Mouse (Mus musculus) CD4-positive, CD25-positive, alpha-beta regulatory T cell, adult 2 months (primary cell): Measurements from ENCODE around the gene Wwc2.

ENCODE experiments used
- DNase-seq: peaks from one replicate; pipeline ENCODE4 v3.0.0-alpha.2; 2012; ENCODE audit warnings: low read depth, low spot score

The Wwc2 gene

GRCm38 (mm10) chr8:47799438-47799837 is 191.3 kb downstream of the Wwc2 start:
- DNase-seq = no peak

DNA sequence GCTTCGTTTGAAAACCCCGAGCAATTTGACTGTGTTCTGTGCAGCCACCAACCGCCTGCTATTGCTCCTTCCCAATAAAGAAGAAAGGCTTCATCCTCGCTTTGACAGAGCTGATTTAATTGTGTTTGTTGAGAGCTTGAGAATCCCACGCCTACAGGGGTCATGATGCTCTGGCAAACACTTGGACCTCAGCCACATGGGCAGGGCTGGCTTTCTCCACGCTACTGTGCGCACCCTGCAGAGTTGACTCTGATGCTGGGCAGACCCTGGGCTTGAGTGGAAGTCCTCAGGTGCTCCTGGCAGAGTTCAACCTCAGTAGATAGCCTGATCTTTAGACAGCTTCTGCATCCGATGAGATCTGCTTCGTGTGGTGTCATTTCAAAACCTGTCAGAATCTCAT is 198.7 kb downstream of the Wwc2 start:
- no peak for DNase-seq

- DNase-seq = no peak
These were observed 203.0 kb downstream of the Wwc2 start for GRCm38 (mm10) chr8:47787705-47788104.

GRCm38 (mm10) chr8:47786323-47786722 is 204.4 kb downstream of the Wwc2 start:
- no peak for DNase-seq

- DNase-seq = no peak
These were observed 206.3 kb downstream of the Wwc2 start for GRCm38 (mm10) chr8:47784436-47784835.

DNA sequence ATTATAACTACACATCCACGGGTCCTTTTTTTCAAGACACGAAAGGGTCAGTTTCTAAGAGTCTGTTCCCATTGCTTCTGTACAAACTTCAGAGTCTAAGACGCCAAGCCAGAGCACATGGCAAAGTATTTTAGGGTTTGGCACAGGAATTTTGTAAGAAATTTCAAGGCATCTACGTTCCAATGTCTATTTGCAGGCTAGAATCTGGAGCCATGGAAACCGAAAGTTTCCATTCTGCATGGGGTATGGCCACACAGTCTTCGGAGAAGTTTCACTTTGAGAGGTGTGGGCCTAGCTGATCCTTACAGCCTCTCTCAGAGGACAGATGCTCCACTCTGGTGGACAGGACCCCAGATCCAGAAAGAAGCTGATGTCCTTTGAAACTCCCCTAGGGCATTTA is 206.8 kb downstream of the Wwc2 start:
- DNase-seq = no peak

DNA sequence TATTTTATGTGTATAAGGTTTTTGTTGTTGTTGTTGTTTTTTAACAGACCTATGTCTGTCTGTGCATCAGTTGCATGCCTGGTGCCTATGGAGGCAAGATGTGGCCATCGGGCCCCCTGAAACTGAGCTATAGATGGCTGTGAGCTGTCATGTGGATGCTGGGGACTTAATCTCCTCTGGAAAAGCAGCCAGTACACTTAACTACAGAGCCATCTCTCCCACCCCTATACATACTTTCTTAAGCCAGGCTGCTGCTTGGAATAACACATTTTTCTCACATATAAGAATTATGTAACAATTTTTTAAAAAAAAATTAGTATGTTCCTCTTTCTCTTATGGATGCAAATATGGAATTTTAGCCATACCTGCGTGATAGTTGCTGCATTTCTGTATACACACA is 207.2 kb downstream of the Wwc2 start:
- DNase-seq = no peak

GRCm38 (mm10) chr8:47781881-47782280 is 208.8 kb downstream of the Wwc2 start:
- DNase-seq = no peak

GRCm38 (mm10) chr8:47779589-47779988 is 211.1 kb downstream of the Wwc2 start:
- no peak for DNase-seq

- DNase-seq = no peak
These were observed 213.3 kb downstream of the Wwc2 start for GRCm38 (mm10) chr8:47777415-47777814.
